Mouse (Mus musculus) E14TG2a.4 (cell line): Measurements from ENCODE around the gene Rps6kb2.

Experiments used
- H3K27me3 ChIP-seq: 2 replicates; pipeline ENCODE4 v1.6.1; 2014; ENCODE audit warnings: low read length, control low read depth; ENCODE audit not compliant: insufficient read depth
- H3K36me3 ChIP-seq: 2 replicates; pipeline ENCODE4 v1.6.1; 2014; ENCODE audit warnings: low read length, control low read depth; ENCODE audit not compliant: insufficient read depth
- H3K4me1 ChIP-seq: replicated peaks from 2 replicates; pipeline ENCODE4 v1.6.1; 2014; ENCODE audit warnings: low read depth, low read length, control low read depth
- H3K4me3 ChIP-seq: replicated peaks from 2 replicates; pipeline ENCODE4 v1.5.1; 2014; ENCODE audit warnings: mild to moderate bottlenecking, low read length
- H3K9me3 ChIP-seq: 2 replicates; pipeline ENCODE4 v1.6.1; 2014; ENCODE audit warnings: low read length, control low read depth
- CTCF ChIP-seq: conservative IDR thresholded peaks from 2 replicates; pipeline ENCODE4 v1.5.1; 2014; ENCODE audit warnings: low read length
- NANOG ChIP-seq: IDR thresholded peaks from 2 replicates; pipeline ENCODE4 v1.6.1; 2014; ENCODE audit warnings: borderline replicate concordance, low read length, mixed read lengths
- POU5F1 ChIP-seq: IDR thresholded peaks from 2 replicates; pipeline ENCODE4 v1.6.1; 2014; ENCODE audit warnings: low read length, borderline replicate concordance

Rps6kb2 gene

DNA sequence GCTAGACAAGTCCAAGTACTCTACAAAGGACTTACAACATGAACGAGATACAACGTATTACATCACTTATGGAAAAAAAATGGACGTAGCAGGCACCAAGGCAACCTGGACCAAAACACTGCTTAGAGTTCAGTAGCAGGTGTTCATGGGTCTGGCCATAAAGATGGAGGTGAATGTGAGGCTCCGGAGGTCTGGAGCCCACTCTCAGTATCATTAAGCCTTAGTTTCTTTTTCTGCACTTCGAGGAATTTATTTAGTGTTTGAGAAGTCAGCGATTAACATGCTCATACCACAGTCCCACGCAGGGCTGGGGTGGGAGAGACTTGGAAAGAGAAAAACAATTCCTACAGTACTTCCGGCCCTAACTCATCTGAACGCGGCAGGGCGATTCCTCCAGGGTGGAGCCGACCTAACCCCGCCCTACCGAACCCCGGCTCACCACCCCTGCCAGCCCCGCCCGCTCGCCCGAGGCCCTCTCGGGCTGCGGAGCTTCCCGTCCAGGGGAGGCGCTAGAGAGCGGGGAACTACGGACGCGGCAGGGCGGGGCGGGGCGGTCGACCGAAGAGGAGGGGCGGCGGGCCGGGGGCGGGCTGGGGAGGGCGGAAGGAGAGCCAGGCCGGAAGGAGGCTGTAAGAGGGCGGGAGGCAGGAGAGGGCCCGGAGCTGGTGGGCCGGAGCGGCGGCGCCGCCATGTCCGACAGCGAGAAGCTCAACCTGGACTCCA, 28.5 kb upstream of the Rps6kb2 start, which contains the start of gene Ppp1ca:
Ppp1ca (plus strand) TSS at position 538 of the 723 bp plus-strand sequence.
- Histone ChIP-seq H3K4me1 (peaks cover 82% of the 10 kb centered on the region), H3K4me3 (peak within 1 kb of the TSS; percentile 98), H3K27me3 (no peaks in the 10 kb centered on the region), H3K9me3 (no peaks in the 10 kb centered on the region), H3K36me3 (peaks cover 39% of the 10 kb centered on the region)
- TF ChIP-seq CTCF = no peak
- no peak for TF ChIP-seq POU5F1
- TF ChIP-seq NANOG = no peak

GRCm38 (mm10) chr19:4190831-4191334, 27.7 kb upstream of the Rps6kb2 start, which contains the start of gene Tbc1d10c:
Gene Tbc1d10c, minus strand, starts transcription at chr19:4191284.
- H3K4me1 ChIP-seq = peaks cover 82% of the 10 kb centered on the region
- H3K27me3 ChIP-seq = no peaks in the 10 kb centered on the region
- H3K36me3 ChIP-seq = peaks cover 31% of the 10 kb centered on the region
- TF ChIP-seq POU5F1 = no peak
- no peak for TF ChIP-seq NANOG
- no peak for TF ChIP-seq CTCF
- H3K9me3 ChIP-seq = no peaks in the 10 kb centered on the region
- peak within 1 kb of the TSS; percentile 98 for H3K4me3 ChIP-seq

DNA sequence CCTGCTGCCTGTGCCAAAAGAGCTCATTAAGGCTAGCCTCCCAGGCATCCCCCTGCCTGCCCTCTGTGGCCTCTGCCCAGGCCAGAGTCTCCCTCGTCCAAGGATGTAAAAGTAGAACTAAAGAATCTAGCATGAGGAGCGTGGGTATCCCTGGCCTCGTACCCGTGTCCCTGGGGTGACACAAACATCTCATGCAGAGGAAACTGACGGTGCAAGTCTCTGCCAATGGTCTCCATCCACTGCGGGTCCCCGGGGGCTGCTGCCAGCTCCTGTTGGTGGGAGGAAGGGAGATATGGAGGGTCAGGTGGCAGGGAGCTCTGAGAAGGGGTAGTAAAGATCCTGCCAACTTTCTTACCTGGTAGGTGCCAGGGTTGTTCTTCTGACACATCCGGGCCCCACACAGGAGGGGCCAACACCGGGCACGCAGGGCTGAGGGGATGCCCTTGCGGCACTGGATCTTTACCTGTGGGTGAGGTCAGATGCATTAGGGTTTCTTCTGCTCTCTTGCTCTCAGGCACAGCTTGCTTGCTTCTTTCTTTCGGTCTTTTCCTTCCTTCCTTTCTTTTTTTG, 26.0 kb upstream of the Rps6kb2 start:
- no peaks in the 10 kb centered on the region for H3K27me3 ChIP-seq
- H3K36me3 ChIP-seq = peaks cover 14% of the 10 kb centered on the region
- H3K4me1 ChIP-seq = peaks cover 82% of the 10 kb centered on the region
- TF ChIP-seq POU5F1 (no peak), CTCF (no peak), NANOG (no peak)
- H3K4me3 ChIP-seq = no peak overlapping the region
- H3K9me3 ChIP-seq = no peaks in the 10 kb centered on the region

DNA sequence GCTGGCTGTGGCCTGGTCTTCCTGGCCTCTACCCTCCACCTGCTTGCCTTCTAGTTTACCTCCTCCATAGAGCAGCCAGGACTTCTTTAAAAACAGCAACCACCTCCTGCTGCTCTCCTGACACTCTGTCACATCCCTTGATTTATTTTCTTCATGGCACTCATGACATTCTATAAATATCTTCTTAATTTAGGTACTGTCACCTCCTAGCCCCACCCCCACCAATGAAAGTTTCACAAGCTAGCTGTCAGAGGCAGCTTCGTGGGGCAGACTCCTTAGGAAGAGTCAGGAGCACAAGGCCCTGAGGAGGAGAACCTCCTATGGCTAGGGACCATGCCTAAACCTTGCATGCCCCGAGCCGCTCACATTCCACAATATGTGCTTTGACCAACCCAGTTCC, 24.1 kb upstream of the Rps6kb2 start:
- TF ChIP-seq NANOG = no peak
- no peak for TF ChIP-seq POU5F1
- TF ChIP-seq CTCF = no peak
- Histone ChIP-seq H3K4me3 (no peak overlapping the region), H3K9me3 (no peaks in the 10 kb centered on the region), H3K27me3 (no peaks in the 10 kb centered on the region), H3K36me3 (no peaks in the 10 kb centered on the region), H3K4me1 (peaks cover 84% of the 10 kb centered on the region)

DNA sequence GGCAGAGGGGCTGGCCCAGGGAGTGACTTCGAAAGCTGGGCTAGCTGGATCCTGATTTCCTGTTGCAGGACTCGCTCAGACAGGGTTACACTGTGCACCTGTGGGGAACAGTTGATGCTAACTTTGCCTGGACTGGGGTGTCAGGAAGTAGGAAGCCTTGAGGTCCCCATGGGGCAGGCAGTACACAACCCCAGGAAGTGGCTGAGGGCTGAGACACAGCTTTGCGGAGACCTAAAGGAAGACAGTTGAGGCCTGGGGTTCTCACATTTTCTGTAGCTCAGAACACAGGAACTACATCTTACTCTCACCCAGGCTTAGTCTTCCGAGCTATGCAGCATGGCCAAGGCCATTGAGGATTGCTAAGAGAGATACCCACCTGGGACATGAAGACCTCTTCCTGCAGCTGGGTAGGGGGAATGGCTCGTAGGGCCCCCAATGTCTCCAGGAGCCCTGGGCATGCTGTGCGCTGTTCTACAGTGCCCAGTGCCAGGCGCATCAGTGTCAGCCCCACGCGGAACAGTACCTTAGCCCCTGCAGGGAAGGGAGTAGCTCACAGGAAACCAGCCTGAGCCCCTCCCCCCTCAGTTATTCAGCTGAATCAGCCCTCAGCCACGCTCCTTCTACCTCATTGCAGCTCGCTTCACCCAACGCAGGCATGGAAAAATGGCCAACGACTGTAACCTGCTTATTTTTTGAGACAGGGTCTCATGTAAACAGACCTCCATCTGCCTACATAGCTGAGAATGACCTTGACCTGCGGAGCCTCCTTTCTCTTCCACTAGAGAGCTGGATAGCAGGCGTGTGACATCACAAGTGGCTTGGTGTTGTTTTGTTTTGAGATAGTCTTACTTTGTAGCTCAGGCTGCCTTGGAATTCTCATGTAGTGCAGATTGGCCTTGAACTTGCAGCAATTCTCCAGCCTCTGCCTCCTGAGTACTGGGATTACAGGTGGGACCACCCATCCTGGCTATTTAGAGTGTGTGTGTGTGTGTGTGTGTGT, 22.1 kb upstream of the Rps6kb2 start:
- no peaks in the 10 kb centered on the region for H3K27me3 ChIP-seq
- H3K36me3 ChIP-seq = no peaks in the 10 kb centered on the region
- H3K9me3 ChIP-seq = no peaks in the 10 kb centered on the region
- peaks cover 81% of the 10 kb centered on the region for H3K4me1 ChIP-seq
- TF ChIP-seq POU5F1 (no peak), CTCF (no peak), NANOG (no peak; the same call in 1 of the 2 replicates)
- peak overlapping the region; percentile 62 for H3K4me3 ChIP-seq

GRCm38 (mm10) chr19:4183689-4184088, 20.5 kb upstream of the Rps6kb2 start:
- no peaks in the 10 kb centered on the region for H3K9me3 ChIP-seq
- no peak for TF ChIP-seq CTCF
- H3K27me3 ChIP-seq = no peaks in the 10 kb centered on the region
- peaks cover 67% of the 10 kb centered on the region for H3K4me1 ChIP-seq
- H3K36me3 ChIP-seq = no peaks in the 10 kb centered on the region
- no peak overlapping the region for H3K4me3 ChIP-seq

DNA sequence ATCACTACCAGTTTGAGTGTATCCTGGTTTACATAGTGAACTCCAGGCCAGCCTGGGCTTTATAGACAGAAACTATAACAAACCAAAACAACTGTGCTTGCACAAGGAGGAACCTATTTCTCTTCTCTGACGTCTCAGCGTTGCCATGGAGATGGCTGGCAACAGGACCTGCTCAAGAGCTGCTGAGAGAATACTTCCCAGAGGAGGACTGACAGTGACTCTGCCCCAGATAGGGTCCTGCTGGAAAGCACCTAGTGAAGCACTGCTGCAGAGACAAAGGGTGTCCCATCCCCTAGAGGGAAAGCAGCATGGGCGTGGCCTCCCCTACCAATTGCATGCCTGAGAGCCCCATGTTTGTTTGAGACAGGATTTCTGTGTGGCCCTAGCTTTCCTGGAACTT, 18.7 kb upstream of the Rps6kb2 start:
- no peak for TF ChIP-seq CTCF
- TF ChIP-seq NANOG = no peak
- no peak for TF ChIP-seq POU5F1
- Histone ChIP-seq H3K27me3 (peaks cover under 1% of the 10 kb centered on the region; the same call in 1 of the 2 replicates), H3K36me3 (no peaks in the 10 kb centered on the region), H3K9me3 (no peaks in the 10 kb centered on the region), H3K4me1 (peaks cover 57% of the 10 kb centered on the region), H3K4me3 (no peak overlapping the region)

- H3K4me1 ChIP-seq = peaks cover 52% of the 10 kb centered on the region
- H3K4me3 ChIP-seq = no peak overlapping the region
- H3K27me3 ChIP-seq = peaks cover 9% of the 10 kb centered on the region; the same call in 1 of the 2 replicates
- no peaks in the 10 kb centered on the region for H3K9me3 ChIP-seq
- no peak for TF ChIP-seq CTCF
- H3K36me3 ChIP-seq = no peaks in the 10 kb centered on the region
These were observed 17.3 kb upstream of the Rps6kb2 start for GRCm38 (mm10) chr19:4180411-4180810.
